ENCODE assay signal across 8 mouse cellular contexts in the genomic region with DNA sequence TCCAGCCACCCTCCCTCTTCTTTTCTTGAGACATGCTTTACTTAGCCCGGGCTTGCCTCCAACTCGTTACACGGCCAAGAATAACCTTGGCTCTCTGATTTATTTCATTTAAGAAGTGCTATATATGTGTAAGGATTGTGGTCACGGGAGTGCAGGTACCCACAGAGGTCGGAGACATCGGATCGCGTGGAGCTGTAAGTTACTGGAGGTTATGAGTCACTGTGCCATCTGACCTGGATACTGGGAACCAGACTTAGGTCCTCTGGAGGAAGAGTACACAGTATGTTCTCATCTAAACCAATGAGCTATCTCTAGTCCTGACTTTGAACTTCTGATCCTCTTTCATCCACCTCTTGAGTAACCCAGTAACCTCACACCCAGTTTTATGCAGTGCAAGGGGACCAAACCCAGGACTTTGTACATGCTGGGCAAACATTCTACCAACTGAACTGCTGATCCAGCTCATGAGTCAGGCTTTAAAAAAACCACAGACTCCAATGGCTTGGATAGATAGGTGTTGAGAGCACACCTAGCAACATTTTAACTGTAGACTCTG. TPM values are rescaled to one million over a fixed set of nuclear protein-coding genes. Genes with fewer than 3 reads are reported as not detected.
A peak's percentile ranks its signal among the peaks of the same experiment; 100 is the strongest.
DNase-seq lines count a peak whose midpoint lies in the region; ATAC-seq and TF ChIP-seq lines count a peak whose summit lies in the region.

No protein-coding gene starts in this region.

- H3K9me3 ChIP-seq in liver, embryonic 16.5 days (replicated peaks; ENCODE audit: control insufficient read depth, low read length) = no peaks in the 10 kb centered on the region

- H3K36me3 ChIP-seq in liver, embryonic 16.5 days (ENCODE audit: control insufficient read depth, insufficient read depth) = no peaks in the 10 kb centered on the region

- DNase-seq in layer of hippocampus, adult 2 months (ENCODE audit: low spot score in 2 of 2) = no peak
- no peak for DNase-seq in layer of hippocampus, postnatal 10 days (ENCODE audit: low spot score in 2 of 2)
- DNase-seq in NIH3T3 (ENCODE audit: low read depth) = peak; percentile 86
- no peak for DNase-seq in cerebellum, postnatal 10 days
- DNase-seq in frontal cortex, postnatal 14 days (ENCODE audit: low spot score in 2 of 2) = no peak
- DNase-seq in adrenal gland, postnatal 4 days (ENCODE audit: low spot score in 2 of 2) = no peak

- H3K4me1 ChIP-seq in liver, embryonic 16.5 days (ENCODE audit: control insufficient read depth, low read depth, low read length) = peaks cover 23% of the 10 kb centered on the region

- no peaks in the 10 kb centered on the region for H3K27me3 ChIP-seq in liver, embryonic 16.5 days (ENCODE audit: control insufficient read depth, insufficient read depth, low read depth, low read length)

- peak; percentile 17 for ATAC-seq in inflammation-experienced regulatory T-cells, adult 6 months
- ATAC-seq in liver, embryonic 16.5 days (ENCODE audit: low read depth) = peak; percentile 83

- no peak overlapping the region for H3K4me2 ChIP-seq in liver, embryonic 16.5 days (ENCODE audit: low read depth, low read length)

- H3K4me3 ChIP-seq in layer of hippocampus, adult 2 months = no peak overlapping the region
- no peak overlapping the region for H3K4me3 ChIP-seq in liver, embryonic 16.5 days (ENCODE audit: low read depth, low read length)

- peak overlapping the region; percentile 89 for H3K27ac ChIP-seq in layer of hippocampus, adult 2 months
- peak overlapping the region; percentile 75 for H3K27ac ChIP-seq in liver, embryonic 16.5 days (ENCODE audit: low read length)

- 69% methylated on average over 8 of the region's 8 CpGs for WGBS in liver, embryonic 16.5 days (ENCODE audit: insufficient replicate concordance)

- no peak overlapping the region for H3K9ac ChIP-seq in liver, embryonic 16.5 days (ENCODE audit: low read depth, low read length)

- TF ChIP-seq CTCF in layer of hippocampus, adult 2 months (conservative IDR thresholded peaks at IDR 0.05) = no peak

RNA-seq across cellular contexts. Expression of a gene that starts 46.8 kb away (rescaled TPM):
- 10 to 100 TPM; 57.1 to 58.3 TPM for total RNA-seq in layer of hippocampus, adult 2 months (2021)
- total RNA-seq in layer of hippocampus, postnatal 10 days (2021) = 10 to 100 TPM; 47.7 to 50.3 TPM
- 100 to 1,000 TPM; 120 to 258 (median 210) TPM for polyA plus RNA-seq in inflammation-experienced regulatory T-cells, adult 6 months (2017; shearing (Covaris generic))
- 24.7 and 26.1 TPM in 2 replicates for polyA plus RNA-seq in liver, embryonic 16.5 days (2015; fragmentation: Nextera tagmentation; extraction: Ambion mirVana)
- total RNA-seq in adrenal gland, postnatal 4 days (2021) = 10 to 100 TPM; 63.5 to 69.1 TPM
